ENCODE assay signal across 1 mouse cellular context in genomic region chr11:59809071-59809669, GRCm38 (mm10).
TF ChIP-seq lines count a peak whose summit lies in the region.

No protein-coding gene starts in this region.

TF ChIP-seq in MEL, 35 proteins besides CTCF, POLR2A, EP300 and RAD21 (continued from another document):
- TF ChIP-seq TCF12 (IDR thresholded peaks at IDR 0.05; ENCODE audit: low read depth, low read length) (no peak; the same call in 1 of the 2 replicates), SMC3 (IDR thresholded peaks at IDR 0.05; ENCODE audit: low read depth, low read length) (peak; percentile 10; the same call in 1 of the 2 replicates), RCOR1 (IDR thresholded peaks at IDR 0.05; ENCODE audit: low read depth, low read length) (peak; percentile 21; the same call in 1 of the 2 replicates), CHD1 (IDR thresholded peaks at IDR 0.05; ENCODE audit: low read depth, low read length) (no peak), MAZ (IDR thresholded peaks at IDR 0.05; ENCODE audit: low read depth, low read length) (0 out of 2 replicates have a peak, but pooled peaks have one; percentile 42), USF2 (IDR thresholded peaks at IDR 0.05; ENCODE audit: borderline replicate concordance in 1 of 2, insufficient read depth in 1 of 2, low read depth in 1 of 2, low read length in 2 of 2) (peak; percentile 69 to 90), MYC (IDR thresholded peaks at IDR 0.05; ENCODE audit: low read depth, low read length) (peak; percentile 89), USF1 (IDR thresholded peaks at IDR 0.05; ENCODE audit: low read depth, low read length) (peak; percentile 98), MXI1 (IDR thresholded peaks at IDR 0.05; ENCODE audit: low read depth, low read length) (peak; percentile 99), HCFC1 (IDR thresholded peaks at IDR 0.05; ENCODE audit: low read depth, low read length) (peak; percentile 71), SIN3A (IDR thresholded peaks at IDR 0.05; ENCODE audit: low read length) (peak; percentile 99), NELFE (IDR thresholded peaks at IDR 0.05; ENCODE audit: low read depth, low read length) (no peak)
TF ChIP-seq in MEL: peak in this region for 17.
